Mouse (Mus musculus) forebrain, postnatal 0 days (tissue): ENCODE measurements at regions not wholly inside any gene's neighbourhood (a gene's known extent, or its start where the extent isn't known, plus 50 kb on each side); places are given as distances from the start of the nearest gene placed in this dataset.

Experiments used
- ATAC-seq: fragments of 200-750 bp; cut with Nextera tagmentation; 2 replicates; pipeline ENCODE4 v1.8.0; 2017; ENCODE audit warnings: mild to moderate bottlenecking, moderate library complexity
- DNase-seq: peaks from one replicate; pipeline ENCODE4 v3.0.0-alpha.2; 2015
- H3K27ac ChIP-seq: fragments of 300-500 bp; sonication (generic); 2 replicates; pipeline ENCODE4 v1.5.1; 2014; ENCODE audit warnings: low read depth, mild to moderate bottlenecking, antibody characterized with exemption, low read length, moderate library complexity, mixed read lengths
- H3K27me3 ChIP-seq: fragments of 300-500 bp; sonication (generic); 2 replicates; pipeline ENCODE4 v1.6.1; 2014; ENCODE audit warnings: mild to moderate bottlenecking, low read length, mixed read lengths; ENCODE audit not compliant: insufficient read depth
- H3K36me3 ChIP-seq: fragments of 300-500 bp; sonication (generic); 2 replicates; pipeline ENCODE4 v1.6.1; 2014; ENCODE audit warnings: mild to moderate bottlenecking, moderate library complexity; ENCODE audit not compliant: insufficient read depth
- H3K4me1 ChIP-seq: fragments of 300-500 bp; sonication (generic); 2 replicates; pipeline ENCODE4 v1.6.1; 2014; ENCODE audit warnings: antibody characterized with exemption; ENCODE audit not compliant: insufficient read depth
- H3K4me2 ChIP-seq: fragments of 300-500 bp; sonication (generic); 2 replicates; pipeline ENCODE4 v1.6.1; 2014; ENCODE audit warnings: low read depth, mild to moderate bottlenecking, moderate library complexity
- H3K4me3 ChIP-seq: fragments of 300-500 bp; sonication (generic); 2 replicates; pipeline ENCODE4 v1.5.1; 2014; ENCODE audit warnings: low read depth, low read length, mixed read lengths
- H3K9ac ChIP-seq: fragments of 300-500 bp; sonication (generic); 2 replicates; pipeline ENCODE4 v1.6.1; 2014; ENCODE audit warnings: mild to moderate bottlenecking
- H3K9me3 ChIP-seq: fragments of 300-500 bp; sonication (generic); 2 replicates; pipeline ENCODE4 v1.6.1; 2016; ENCODE audit warnings: low read length
- CTCF ChIP-seq: sonication (generic); IDR thresholded peaks from 2 replicates; pipeline ENCODE4 v1.5.1; 2016; ENCODE audit warnings: antibody characterized with exemption, control low read depth, low read depth
- WGBS: fragments of 180-500 bp; shearing (Covaris S2); extraction: QIAGEN DNeasy Blood & Tissue Kit; methylation state at CpG from one replicate; pipeline ENCODE4 v1.1.7; 2014; 5-methylcytosine and 5-hydroxymethylcytosine counted together

DNA sequence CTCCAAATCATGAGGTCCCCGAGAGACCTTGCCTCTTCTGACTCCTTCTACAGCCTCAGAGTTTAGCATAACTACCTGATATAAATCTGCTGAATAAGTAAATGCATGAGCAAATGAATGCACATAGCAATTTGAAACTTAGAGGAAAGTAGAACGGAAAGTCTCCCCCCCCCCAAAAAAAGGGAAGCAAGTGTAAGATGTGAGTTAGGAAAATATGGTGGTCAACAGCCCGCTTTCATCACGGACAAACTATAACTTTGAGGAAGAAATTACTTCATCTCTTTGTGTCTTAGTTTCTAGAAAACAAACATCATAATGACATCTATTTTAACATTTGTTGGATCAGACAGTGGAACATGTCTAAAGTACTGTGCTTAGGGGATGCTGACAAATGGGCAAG, 77.4 kb upstream of the Etaa1 start:
- 90% methylated on average over 4 of the region's 4 CpGs for WGBS
- H3K4me2 ChIP-seq = no peak overlapping the region
- H3K27me3 ChIP-seq = no peaks in the 10 kb centered on the region
- H3K9me3 ChIP-seq = no peaks in the 10 kb centered on the region
- DNase-seq (no peak), ATAC-seq (no peak)
- no peaks in the 10 kb centered on the region for H3K36me3 ChIP-seq
- no peak overlapping the region for H3K9ac ChIP-seq
- no peak overlapping the region for H3K4me3 ChIP-seq
- no peak overlapping the region for H3K27ac ChIP-seq
- TF ChIP-seq CTCF = no peak
- no peaks in the 10 kb centered on the region for H3K4me1 ChIP-seq

DNA sequence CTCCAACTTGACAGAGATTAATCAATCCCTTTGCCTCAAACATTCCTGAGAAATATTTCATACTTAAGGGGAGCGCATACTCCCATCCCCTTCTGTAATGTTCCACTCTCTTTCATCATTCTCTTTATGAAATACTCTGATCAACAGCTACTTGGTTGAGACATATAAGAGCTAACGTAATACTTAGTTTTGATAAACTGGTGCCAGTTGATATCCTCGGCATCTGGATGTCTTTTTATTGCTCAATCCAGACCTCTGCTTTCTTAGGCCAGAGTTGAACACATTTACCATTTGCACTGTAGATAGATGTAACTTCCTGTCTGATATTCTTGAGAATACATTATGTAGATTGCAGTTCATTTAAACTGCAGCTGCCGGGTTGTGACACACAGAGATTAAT, 68.4 kb upstream of the Etaa1 start:
- 89% methylated on average over 4 of the region's 4 CpGs for WGBS
- Histone ChIP-seq H3K36me3 (no peaks in the 10 kb centered on the region), H3K4me1 (no peaks in the 10 kb centered on the region), H3K4me2 (no peak overlapping the region), H3K27ac (no peak overlapping the region), H3K9ac (no peak overlapping the region), H3K9me3 (no peaks in the 10 kb centered on the region), H3K4me3 (no peak overlapping the region), H3K27me3 (no peaks in the 10 kb centered on the region)
- DNase-seq (no peak), ATAC-seq (no peak)
- no peak for TF ChIP-seq CTCF

DNA sequence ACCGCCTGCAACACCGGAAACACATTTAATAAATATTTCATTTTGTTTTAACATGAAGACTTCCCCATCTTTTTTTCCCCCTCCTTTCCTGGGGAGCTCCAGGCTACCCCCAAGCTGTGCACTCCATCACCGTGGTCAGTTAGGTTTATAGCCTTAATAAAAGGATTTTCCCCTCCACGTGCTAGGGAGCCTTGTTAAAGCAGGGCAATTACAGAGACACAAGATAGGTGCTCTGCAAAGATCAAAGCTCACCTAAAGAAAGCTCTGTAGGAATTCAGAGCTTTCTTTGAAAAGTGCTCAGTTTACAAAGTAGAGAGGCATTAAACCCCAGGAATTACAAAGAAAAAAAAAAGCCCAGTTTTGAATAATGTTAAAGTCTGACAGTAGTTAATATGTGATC, 61.6 kb upstream of the Etaa1 start:
- no peak for ATAC-seq

GRCm38 (mm10) chr11:18014610-18015009, 60.9 kb upstream of the Etaa1 start:
- Histone ChIP-seq H3K4me1 (no peaks in the 10 kb centered on the region), H3K27ac (no peak overlapping the region), H3K4me3 (no peak overlapping the region), H3K4me2 (no peak overlapping the region), H3K9ac (no peak overlapping the region), H3K9me3 (no peaks in the 10 kb centered on the region), H3K36me3 (no peaks in the 10 kb centered on the region), H3K27me3 (no peaks in the 10 kb centered on the region)
- TF ChIP-seq CTCF = no peak
- WGBS = 11% methylated on average over 9 of the region's 9 CpGs
- DNase-seq = no peak
- ATAC-seq = no peak

More for the DNA sequence above, 61.6 kb upstream of the Etaa1 start:
- 30% methylated on average over 4 of the region's 4 CpGs for WGBS
- Histone ChIP-seq H3K4me1 (no peaks in the 10 kb centered on the region), H3K4me3 (no peak overlapping the region), H3K9ac (no peak overlapping the region), H3K36me3 (no peaks in the 10 kb centered on the region), H3K9me3 (no peaks in the 10 kb centered on the region), H3K4me2 (no peak overlapping the region), H3K27me3 (no peaks in the 10 kb centered on the region), H3K27ac (no peak overlapping the region)
- no peak for TF ChIP-seq CTCF
- DNase-seq = no peak

GRCm38 (mm10) chr11:18012085-18012484, 58.4 kb upstream of the Etaa1 start:
- no peak overlapping the region for H3K4me2 ChIP-seq
- no peaks in the 10 kb centered on the region for H3K4me1 ChIP-seq
- H3K9ac ChIP-seq = no peak overlapping the region
- WGBS = 50% methylated on average over 5 of the region's 5 CpGs
- no peaks in the 10 kb centered on the region for H3K9me3 ChIP-seq
- ATAC-seq (no peak), DNase-seq (no peak)
- no peak overlapping the region for H3K27ac ChIP-seq
- H3K27me3 ChIP-seq = no peaks in the 10 kb centered on the region
- H3K36me3 ChIP-seq = no peaks in the 10 kb centered on the region
- no peak overlapping the region for H3K4me3 ChIP-seq
- no peak for TF ChIP-seq CTCF

DNA sequence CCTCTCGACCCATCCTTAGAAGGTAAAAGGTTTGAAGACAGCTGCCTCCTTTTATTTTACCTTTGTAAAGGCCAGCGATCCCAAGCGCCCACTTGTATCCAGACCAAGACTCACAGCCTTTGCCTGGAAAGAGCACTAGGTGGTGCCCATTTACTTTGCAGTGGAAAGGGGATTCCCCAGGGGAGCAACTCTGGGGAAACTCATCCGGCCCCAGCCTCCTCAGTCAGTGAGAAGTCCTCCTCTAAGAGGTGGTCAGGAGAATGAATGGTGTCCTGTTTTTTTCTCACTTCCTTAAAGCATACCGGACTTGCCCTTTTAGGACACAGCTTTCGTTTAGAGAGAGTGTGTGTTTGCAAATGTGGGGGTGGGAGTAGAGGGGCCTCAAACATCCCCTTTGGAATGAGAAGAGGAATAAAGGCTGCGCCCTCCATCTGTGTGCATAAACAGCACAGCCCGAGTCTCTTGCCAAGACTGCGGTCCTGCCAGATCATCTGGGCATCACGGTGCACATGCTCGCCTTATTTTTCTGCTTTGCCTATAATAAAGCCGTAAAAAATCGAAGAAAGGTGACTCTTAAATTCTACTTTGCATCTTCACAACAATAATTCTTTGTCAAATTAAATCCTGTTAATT, 57.5 kb upstream of the Etaa1 start:
- DNase-seq (peak; percentile 52), ATAC-seq (peak; percentile 63)
- no peaks in the 10 kb centered on the region for H3K27me3 ChIP-seq
- no peak overlapping the region for H3K9ac ChIP-seq
- peak; percentile 62 for TF ChIP-seq CTCF
- no peak overlapping the region for H3K27ac ChIP-seq
- WGBS = 7% methylated on average over 13 of the region's 13 CpGs
- no peaks in the 10 kb centered on the region for H3K4me1 ChIP-seq
- no peaks in the 10 kb centered on the region for H3K9me3 ChIP-seq
- H3K4me3 ChIP-seq = no peak overlapping the region; the same call in 1 of the 2 replicates
- H3K4me2 ChIP-seq = peak overlapping the region; percentile 38
- no peaks in the 10 kb centered on the region for H3K36me3 ChIP-seq

DNA sequence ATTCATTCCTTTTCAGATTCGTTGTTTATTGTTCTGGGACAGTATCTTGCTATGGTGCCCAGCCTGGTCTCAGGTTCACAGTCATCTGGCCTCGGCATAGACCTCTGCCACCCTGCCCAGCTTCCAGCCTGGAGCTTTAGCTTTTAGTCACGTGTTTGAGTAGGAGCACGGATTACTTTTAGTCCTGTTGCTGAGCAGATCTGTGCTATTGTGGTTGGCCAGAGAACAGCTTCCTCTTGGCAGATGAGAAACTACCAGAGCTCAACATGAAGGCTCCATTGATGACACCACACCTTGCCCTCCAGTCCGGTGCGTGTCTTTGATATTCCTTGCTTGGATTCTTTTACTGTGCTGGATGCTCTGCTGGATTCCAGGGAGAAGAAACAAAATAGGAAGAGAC, 54.5 kb upstream of the Etaa1 start:
- 86% methylated on average over 6 of the region's 6 CpGs for WGBS
- Histone ChIP-seq H3K4me3 (no peak overlapping the region), H3K4me1 (no peaks in the 10 kb centered on the region), H3K27me3 (no peaks in the 10 kb centered on the region), H3K27ac (no peak overlapping the region), H3K4me2 (no peak overlapping the region), H3K36me3 (no peaks in the 10 kb centered on the region), H3K9me3 (no peaks in the 10 kb centered on the region), H3K9ac (no peak overlapping the region)
- no peak for TF ChIP-seq CTCF
- ATAC-seq = no peak
- DNase-seq = no peak
